Mouse (Mus musculus) bone marrow macrophage, adult 2 months (primary cell): ENCODE data around the gene Akap7.

Experiments
- CTCF ChIP-seq: IDR thresholded peaks from 2 replicates; pipeline ENCODE4 v1.5.1; 2012; ENCODE audit warnings: low read depth, mild to moderate bottlenecking, low read length, moderate library complexity
- POLR2A ChIP-seq: IDR thresholded peaks from 2 replicates; pipeline ENCODE4 v1.6.1; 2012; ENCODE audit warnings: mild to moderate bottlenecking, low read depth, low read length, borderline replicate concordance

DNA sequence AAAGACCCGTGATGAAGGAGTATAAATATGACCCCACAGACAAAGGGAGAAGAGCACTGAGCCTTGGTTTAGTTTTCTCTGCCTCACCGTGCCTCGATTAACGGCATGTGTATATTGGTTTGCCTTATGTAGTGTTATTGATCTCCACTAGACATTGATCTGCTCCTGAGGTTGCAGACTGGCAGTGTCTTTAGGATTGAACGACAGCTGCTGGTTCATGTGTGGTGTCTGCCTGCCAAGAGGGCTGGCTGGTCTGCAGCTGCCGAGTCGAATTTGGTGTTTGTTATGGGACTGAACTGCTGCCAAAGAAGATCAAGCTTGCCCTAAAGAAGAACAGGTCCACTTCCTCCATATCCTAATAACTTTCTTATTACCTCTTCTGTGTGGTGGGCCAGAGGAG, 46.7 kb upstream of the Akap7 start:
- TF ChIP-seq CTCF (no peak), POLR2A (no peak)
